Mouse (Mus musculus) lung, adult 2 months (tissue): ENCODE measurements around the gene Zbtb49.

ENCODE experiments used
- CTCF ChIP-seq: fragments of 200-500 bp; IDR thresholded peaks from 2 replicates; pipeline ENCODE4 v1.5.1; 2011; ENCODE audit warnings: mild to moderate bottlenecking, low read length, control low read depth; ENCODE audit not compliant: insufficient read depth
- POLR2A ChIP-seq: fragments of 200-500 bp; IDR thresholded peaks from 2 replicates; pipeline ENCODE4 v1.6.1; 2011; ENCODE audit warnings: low read depth, mild to moderate bottlenecking, control low read depth, low read length, borderline replicate concordance; ENCODE audit errors: extremely low read depth

DNA sequence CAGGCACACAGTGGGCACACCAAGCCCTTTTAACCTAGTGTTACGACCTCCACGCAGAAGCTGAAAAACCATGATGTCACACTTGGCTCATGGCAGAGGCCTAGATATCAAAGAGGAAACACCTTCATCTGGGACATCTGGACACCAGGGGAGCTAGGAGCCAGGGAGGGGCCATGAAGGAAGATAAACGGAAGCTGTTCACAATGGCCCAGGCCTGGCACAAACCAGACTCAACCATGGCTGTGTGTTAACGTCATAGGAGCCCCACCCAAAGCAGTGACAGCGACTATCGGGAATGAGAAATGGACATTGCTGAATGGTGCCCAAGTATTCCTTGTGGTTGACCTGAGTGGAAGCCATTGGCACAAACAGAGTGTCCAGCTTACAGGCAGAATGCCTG lies 73.7 kb downstream of the Zbtb49 start:
- TF ChIP-seq CTCF, result no peak
- TF ChIP-seq POLR2A, result no peak
